Mouse (Mus musculus) stomach, postnatal 0 days (tissue): ENCODE measurements at regions not wholly inside any gene's neighbourhood (a gene's known extent, or its start where the extent isn't known, plus 50 kb on each side); places are given as distances from the start of the nearest gene placed in this dataset.
A peak's percentile ranks its signal among the peaks of the same experiment; 100 is the strongest.

ENCODE experiments used
- ATAC-seq: fragments of 200-750 bp; cut with Nextera tagmentation; 2 replicates; pipeline ENCODE4 v1.8.0; 2017; ENCODE audit not compliant: low FRiP score, low TSS enrichment
- DNase-seq: peaks from one replicate; pipeline ENCODE4 v3.0.0-alpha.2; 2016; ENCODE audit warnings: low spot score
- H3K27ac ChIP-seq: fragments of 300-500 bp; sonication (generic); replicated peaks from 2 replicates; pipeline ENCODE4 v1.5.1; 2014; ENCODE audit warnings: mild to moderate bottlenecking, control low read depth
- H3K27me3 ChIP-seq: fragments of 300-500 bp; sonication (generic); 2 replicates; pipeline ENCODE4 v1.6.1; 2014; ENCODE audit warnings: low read length; ENCODE audit not compliant: control insufficient read depth, insufficient read depth
- H3K36me3 ChIP-seq: fragments of 300-500 bp; sonication (generic); 2 replicates; pipeline ENCODE4 v1.6.1; 2014; ENCODE audit warnings: low read length, mixed read lengths; ENCODE audit not compliant: control insufficient read depth, insufficient read depth
- H3K4me1 ChIP-seq: fragments of 300-500 bp; sonication (generic); replicated peaks from 2 replicates; pipeline ENCODE4 v1.6.1; 2014; ENCODE audit warnings: antibody characterized with exemption; ENCODE audit not compliant: control insufficient read depth, insufficient read depth
- H3K4me2 ChIP-seq: fragments of 300-500 bp; sonication (generic); replicated peaks from 2 replicates; pipeline ENCODE4 v1.6.1; 2014; ENCODE audit warnings: low read depth, mild to moderate bottlenecking, control low read depth, moderate library complexity
- H3K4me3 ChIP-seq: fragments of 300-500 bp; sonication (generic); 2 replicates; pipeline ENCODE4 v1.5.1; 2014; ENCODE audit warnings: low read depth, low read length, control low read depth
- H3K9ac ChIP-seq: fragments of 300-500 bp; sonication (generic); 2 replicates; pipeline ENCODE4 v1.6.1; 2014; ENCODE audit warnings: mild to moderate bottlenecking, low read length, control low read depth, mixed read lengths
- H3K9me3 ChIP-seq: fragments of 300-500 bp; sonication (generic); 2 replicates; pipeline ENCODE4 v1.6.1; 2016; ENCODE audit warnings: low read length; ENCODE audit not compliant: control insufficient read depth
- CTCF ChIP-seq: IDR thresholded peaks from 2 replicates; pipeline ENCODE4 v1.5.1; 2016; ENCODE audit warnings: antibody characterized with exemption, low read depth, mild to moderate bottlenecking, moderate library complexity
- EP300 ChIP-seq: optimal IDR thresholded peaks from 2 replicates; pipeline ENCODE3; 2016; ENCODE audit warnings: antibody characterized with exemption
- WGBS: fragments of 180-500 bp; shearing (Covaris S2); extraction: QIAGEN DNeasy Blood & Tissue Kit; methylation state at CpG from one replicate; pipeline ENCODE4 v1.1.7; 2014; 5-methylcytosine and 5-hydroxymethylcytosine counted together

DNA sequence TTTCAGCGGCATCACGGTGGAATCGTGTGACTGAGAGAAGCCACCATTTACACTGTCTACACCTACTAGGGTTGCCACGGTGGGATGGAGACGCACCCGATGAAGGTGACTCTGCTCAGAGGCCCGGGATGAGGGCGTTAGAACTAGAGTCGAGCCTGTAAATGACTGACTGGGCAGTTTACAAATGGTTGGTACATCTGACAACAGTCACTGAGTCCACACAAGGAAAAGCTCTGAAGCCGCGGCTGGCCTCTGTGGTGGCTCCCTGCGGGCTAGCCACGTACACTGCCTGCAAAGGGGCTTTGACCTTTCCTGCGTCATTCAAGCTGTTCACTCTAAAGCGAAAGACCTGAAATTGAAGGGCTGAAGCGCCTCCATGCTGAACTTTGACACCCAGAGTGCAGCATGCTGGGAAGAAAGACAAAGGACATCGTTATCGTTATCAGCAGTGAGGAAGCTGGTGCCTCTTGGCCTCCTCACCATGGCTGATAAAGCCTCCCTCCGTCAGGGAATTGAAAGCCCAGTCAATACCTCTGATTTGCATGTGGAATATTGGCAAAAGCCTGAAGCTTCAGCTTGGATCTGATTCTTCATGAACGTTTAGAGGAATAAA, 462.1 kb upstream of the Arglu1 start:
- Histone ChIP-seq H3K9ac (no peak overlapping the region), H3K27me3 (no peaks in the 10 kb centered on the region), H3K27ac (no peak overlapping the region), H3K4me2 (no peak overlapping the region), H3K4me1 (no peaks in the 10 kb centered on the region), H3K9me3 (no peaks in the 10 kb centered on the region), H3K4me3 (no peak overlapping the region), H3K36me3 (no peaks in the 10 kb centered on the region)
- 70% methylated on average over 20 of the region's 20 CpGs for WGBS
- TF ChIP-seq CTCF: no peak
- no peak for TF ChIP-seq EP300
- DNase-seq: peak; percentile 29
- ATAC-seq: peak; percentile 59; the same call in 1 of the 2 replicates

DNA sequence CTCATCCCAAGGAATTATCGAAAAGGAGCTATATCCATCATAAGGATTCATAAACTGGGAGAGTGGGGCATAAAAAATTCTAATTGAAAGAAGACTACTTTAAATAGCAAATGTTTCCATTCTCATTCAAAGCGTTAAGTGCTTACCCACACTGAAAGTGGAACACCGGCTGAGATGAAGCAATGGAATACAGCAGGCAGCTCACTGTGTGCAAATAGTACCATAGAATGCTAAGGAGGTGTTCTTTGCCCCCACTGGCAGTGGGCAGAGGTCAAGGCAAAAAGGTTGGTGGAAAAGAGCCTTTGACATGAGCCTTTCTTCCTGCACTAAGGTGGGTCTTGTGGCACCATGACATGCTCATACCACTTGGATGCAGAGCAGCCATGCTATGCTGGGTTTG, 454.0 kb upstream of the Arglu1 start:
- Histone ChIP-seq H3K36me3 (no peaks in the 10 kb centered on the region), H3K4me2 (no peak overlapping the region), H3K27me3 (no peaks in the 10 kb centered on the region), H3K9me3 (no peaks in the 10 kb centered on the region), H3K4me1 (no peaks in the 10 kb centered on the region), H3K27ac (no peak overlapping the region), H3K9ac (no peak overlapping the region), H3K4me3 (no peak overlapping the region)
- WGBS: 83% methylated on average over 3 of the region's 3 CpGs
- no peak for TF ChIP-seq EP300
- TF ChIP-seq CTCF: no peak
- ATAC-seq: no peak
- no peak for DNase-seq

DNA sequence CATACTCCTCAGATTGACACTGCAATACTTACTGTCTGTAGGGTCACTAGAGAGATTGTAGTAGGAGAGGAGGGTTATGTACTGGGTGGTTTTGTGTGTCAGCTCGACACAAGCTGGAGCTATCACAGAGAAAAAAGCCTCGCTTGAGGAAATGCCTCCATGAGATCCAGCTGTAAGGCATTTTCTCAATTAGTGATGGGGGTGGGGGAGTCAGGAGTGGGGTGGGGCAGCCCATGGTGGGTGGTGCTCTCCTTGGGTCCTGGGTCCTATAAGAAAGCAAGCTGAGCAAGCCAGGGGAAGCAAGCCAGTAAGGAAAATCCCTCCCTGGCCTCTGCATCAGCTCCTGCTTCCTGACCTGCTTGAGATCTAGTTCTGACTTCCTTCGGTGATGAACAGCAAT, 449.5 kb upstream of the Arglu1 start:
- no peak overlapping the region for H3K4me3 ChIP-seq
- no peak for DNase-seq
- TF ChIP-seq CTCF (no peak), EP300 (no peak)
- H3K9ac ChIP-seq: no peak overlapping the region
- no peaks in the 10 kb centered on the region for H3K27me3 ChIP-seq
- no peak overlapping the region for H3K27ac ChIP-seq
- no peaks in the 10 kb centered on the region for H3K4me1 ChIP-seq
- ATAC-seq: no peak
- no peak overlapping the region for H3K4me2 ChIP-seq
- no peaks in the 10 kb centered on the region for H3K9me3 ChIP-seq
- H3K36me3 ChIP-seq: no peaks in the 10 kb centered on the region
- 45% methylated on average over 3 of the region's 3 CpGs for WGBS

DNA sequence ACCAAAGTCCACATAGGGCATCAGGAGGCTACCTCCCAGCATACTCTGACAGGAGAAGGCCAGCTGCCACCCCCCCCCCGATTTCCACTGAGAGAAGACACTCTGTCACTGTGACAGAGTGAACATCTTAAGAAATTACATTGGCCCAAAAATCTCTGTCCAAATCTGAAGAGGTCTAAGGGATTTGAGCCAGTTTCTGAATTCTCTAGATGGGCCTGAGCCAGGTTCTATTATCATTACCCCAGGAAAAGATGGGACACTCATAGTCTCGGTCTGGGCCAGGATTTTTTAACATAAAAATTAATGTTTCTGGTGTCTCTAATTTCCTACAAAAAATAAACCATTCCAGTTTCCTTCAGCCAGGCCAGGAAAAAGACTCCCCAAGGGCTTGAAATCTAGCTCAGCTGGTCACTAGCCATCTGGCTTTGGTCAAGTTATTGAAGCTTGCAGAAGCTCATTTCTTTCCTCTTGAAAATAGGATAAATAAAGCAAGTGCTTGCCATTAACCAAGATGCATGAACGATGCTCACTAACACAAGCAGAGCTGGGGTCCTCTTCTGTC, 448.8 kb upstream of the Arglu1 start:
- no peak for TF ChIP-seq EP300
- TF ChIP-seq CTCF: no peak
- Histone ChIP-seq H3K36me3 (no peaks in the 10 kb centered on the region), H3K4me2 (no peak overlapping the region), H3K4me1 (no peaks in the 10 kb centered on the region), H3K9me3 (no peaks in the 10 kb centered on the region), H3K4me3 (no peak overlapping the region), H3K27ac (no peak overlapping the region), H3K9ac (no peak overlapping the region), H3K27me3 (no peaks in the 10 kb centered on the region)
- ATAC-seq (no peak), DNase-seq (no peak)
- WGBS: 51% methylated on average over 3 of the region's 3 CpGs

DNA sequence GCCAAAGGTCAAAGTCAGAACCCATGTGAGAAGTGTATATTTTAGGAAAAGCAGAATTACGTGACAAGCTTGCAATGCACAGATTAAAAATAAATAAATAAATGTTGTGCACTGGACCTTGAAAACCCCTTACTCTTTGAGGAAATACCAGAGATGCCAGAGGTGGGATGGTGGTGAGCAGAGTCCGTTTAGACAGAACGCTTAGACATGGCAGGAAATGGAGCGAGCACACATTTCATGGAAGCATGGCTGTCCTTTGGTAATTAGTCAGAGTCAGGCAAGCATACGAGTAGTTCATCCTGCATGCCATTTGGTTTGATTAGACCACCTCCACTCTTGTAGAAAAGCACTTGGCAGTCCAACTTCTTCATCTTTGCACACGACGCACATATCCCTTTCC, 443.4 kb upstream of the Arglu1 start:
- WGBS: 60% methylated on average over 7 of the region's 7 CpGs
- no peak overlapping the region for H3K4me3 ChIP-seq
- H3K36me3 ChIP-seq: no peaks in the 10 kb centered on the region
- no peaks in the 10 kb centered on the region for H3K4me1 ChIP-seq
- ATAC-seq: no peak
- DNase-seq: no peak
- H3K27me3 ChIP-seq: no peaks in the 10 kb centered on the region
- no peak overlapping the region for H3K4me2 ChIP-seq
- no peaks in the 10 kb centered on the region for H3K9me3 ChIP-seq
- no peak overlapping the region for H3K27ac ChIP-seq
- no peak overlapping the region for H3K9ac ChIP-seq
- TF ChIP-seq EP300: no peak
- TF ChIP-seq CTCF: no peak

DNA sequence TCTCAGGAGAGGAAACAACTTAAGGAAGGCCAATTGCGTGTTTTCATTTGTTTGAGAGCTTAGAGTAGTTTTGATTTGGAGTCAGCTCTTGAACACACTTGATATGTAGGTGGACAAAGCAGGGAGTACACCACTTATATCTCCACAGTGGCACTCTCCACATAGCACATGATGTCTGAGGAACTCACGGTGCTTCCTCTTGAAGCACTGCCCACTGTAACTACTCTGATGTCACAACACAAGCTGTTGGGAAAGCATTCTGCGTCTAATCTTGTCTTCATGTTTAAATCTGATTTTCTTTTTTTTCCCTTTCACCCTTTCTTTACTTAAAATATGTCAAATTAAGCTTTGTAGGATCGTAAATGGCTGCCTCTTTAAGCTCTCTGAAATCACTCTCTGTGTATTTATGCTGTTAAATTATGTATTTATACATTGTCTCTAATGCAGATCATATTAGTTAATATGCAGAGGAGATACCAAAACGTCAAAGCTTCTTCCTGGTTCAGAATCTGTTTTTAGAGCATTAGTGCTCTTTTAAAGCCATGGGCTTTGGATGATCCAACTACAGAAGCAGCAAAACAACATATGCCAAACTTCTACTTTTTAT, 442.4 kb upstream of the Arglu1 start:
- H3K36me3 ChIP-seq: no peaks in the 10 kb centered on the region
- ATAC-seq: no peak
- no peak overlapping the region for H3K27ac ChIP-seq
- H3K4me2 ChIP-seq: no peak overlapping the region
- TF ChIP-seq EP300 (no peak), CTCF (no peak)
- no peaks in the 10 kb centered on the region for H3K4me1 ChIP-seq
- no peak overlapping the region for H3K9ac ChIP-seq
- WGBS: 76% methylated on average over 5 of the region's 5 CpGs
- no peaks in the 10 kb centered on the region for H3K9me3 ChIP-seq
- no peak overlapping the region for H3K4me3 ChIP-seq
- DNase-seq: no peak
- no peaks in the 10 kb centered on the region for H3K27me3 ChIP-seq
